In the genomic region with DNA sequence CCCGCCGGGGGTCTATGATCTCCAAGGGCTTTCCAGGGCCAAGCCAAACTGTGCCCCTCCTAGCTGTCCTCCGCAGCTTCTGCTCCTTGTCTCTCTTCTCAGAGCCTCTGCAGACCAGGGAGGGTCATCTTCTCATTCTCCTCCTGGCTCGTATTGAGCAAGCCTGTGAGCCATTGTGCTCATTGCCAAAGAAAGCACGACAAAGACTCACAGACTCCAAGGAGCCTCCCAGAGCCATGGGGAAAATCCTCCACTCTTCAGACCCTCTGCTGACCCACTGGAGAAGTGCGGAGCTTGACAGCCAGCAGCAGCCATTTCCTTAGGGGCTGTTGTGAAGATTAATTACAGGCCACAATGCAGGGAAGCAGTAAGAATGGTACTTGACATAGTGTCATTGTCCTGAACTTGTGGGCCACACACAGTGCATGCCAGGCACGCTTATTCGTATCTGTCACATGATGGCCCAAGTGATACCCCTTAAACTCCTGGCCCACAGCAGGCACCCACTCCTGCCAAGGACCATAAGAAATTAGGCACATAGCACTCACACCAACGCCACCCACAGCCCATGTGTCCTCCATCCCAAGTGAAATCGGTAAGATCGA, we compare ENCODE assay signal across 15 mouse cellular contexts.
"Had no signal": no experiment of that assay in that cellular context is flagged by ENCODE, and none has a peak within 500 bp of the region (broad histone marks: within the 10 kb centered on the region; RNA-seq: fewer than 3 reads in every experiment).

No protein-coding gene starts in this region.

- H3K27ac ChIP-seq: limb, embryonic 13.5 days; liver, embryonic 14.5 days; neural tube, embryonic 13.5 days; stomach, embryonic 15.5 days had no signal

- H3K4me2 ChIP-seq: limb, embryonic 13.5 days; neural tube, embryonic 13.5 days; stomach, embryonic 15.5 days had no signal

- DNase-seq: kidney, adult 8-10 months; kidney, postnatal 14 days; layer of hippocampus, adult 9-11 months; layer of hippocampus, postnatal 36 days; left cerebral cortex, postnatal 4 days; lung, adult 18-20 months; midbrain, embryonic 14.5 days; right cerebral cortex, postnatal 14 days; thymus, adult 2 months; thymus, postnatal 36 days had no signal

- H3K27me3 ChIP-seq: limb, embryonic 13.5 days; neural tube, embryonic 13.5 days; stomach, embryonic 15.5 days had no signal

- H3K4me3 ChIP-seq: limb, embryonic 13.5 days; neural tube, embryonic 13.5 days; stomach, embryonic 15.5 days had no signal

- ATAC-seq: intestine, embryonic 16.5 days had no signal

- H3K36me3 ChIP-seq: neural tube, embryonic 13.5 days; stomach, embryonic 15.5 days had no signal

- H3K9ac ChIP-seq: limb, embryonic 13.5 days; liver, embryonic 14.5 days; neural tube, embryonic 13.5 days; stomach, embryonic 15.5 days had no signal

- H3K9me3 ChIP-seq: limb, embryonic 13.5 days; neural tube, embryonic 13.5 days; stomach, embryonic 15.5 days had no signal
